Mouse (Mus musculus) layer of hippocampus, postnatal 10 days (tissue): ENCODE data around the gene Ccdc33. TPM values are rescaled to one million over a fixed set of nuclear protein-coding genes. Genes with fewer than 3 reads are reported as not detected.

Experiments used
- DNase-seq, 2 experiments: peaks; one replicate each; pipeline ENCODE4 v3.0.0; 2021; ENCODE audit warnings: low spot score in 2 of 2
- total RNA-seq, 2 experiments: library from RNA; stranded (reverse); gene quantifications; 2 replicates each; pipeline ENCODE4 v1.2.3; 2021

The Ccdc33 gene
- total RNA-seq, 2 experiments from 2014 or later: 1.0 to 2.0 TPM

GRCm38 (mm10) chr9:58049861-58050260 is 68.8 kb downstream of the Ccdc33 start:
- DNase-seq: no peak

GRCm38 (mm10) chr9:58049186-58049585 is 69.4 kb downstream of the Ccdc33 start:
- DNase-seq: peak; percentile 51 to 59

GRCm38 (mm10) chr9:58048621-58049020 is 70.0 kb downstream of the Ccdc33 start:
- DNase-seq: no peak

GRCm38 (mm10) chr9:58047061-58047460 is 71.6 kb downstream of the Ccdc33 start:
- DNase-seq: no peak

GRCm38 (mm10) chr9:58045646-58046045 is 73.0 kb downstream of the Ccdc33 start:
- DNase-seq: no peak

- DNase-seq: no peak
These were observed 73.8 kb downstream of the Ccdc33 start for GRCm38 (mm10) chr9:58044828-58045227.

- DNase-seq: no peak
These were observed 75.1 kb downstream of the Ccdc33 start for GRCm38 (mm10) chr9:58043496-58044017.

GRCm38 (mm10) chr9:58042391-58042790 is 76.2 kb downstream of the Ccdc33 start:
- no peak for DNase-seq

GRCm38 (mm10) chr9:58040977-58041376 is 77.6 kb downstream of the Ccdc33 start:
- no peak for DNase-seq

- DNase-seq: peak; percentile 80 to 86
These were observed 80.0 kb downstream of the Ccdc33 start for GRCm38 (mm10) chr9:58038500-58039168.

- no peak for DNase-seq
These were observed 81.7 kb downstream of the Ccdc33 start for GRCm38 (mm10) chr9:58036961-58037360.

- DNase-seq: no peak
These were observed 82.5 kb downstream of the Ccdc33 start for GRCm38 (mm10) chr9:58035951-58036698.

GRCm38 (mm10) chr9:58035519-58035918 is 83.1 kb downstream of the Ccdc33 start:
- peak; percentile 56 to 67 for DNase-seq

GRCm38 (mm10) chr9:58031895-58032294 is 86.7 kb downstream of the Ccdc33 start:
- DNase-seq: no peak

- DNase-seq: no peak
These were observed 89.0 kb downstream of the Ccdc33 start for GRCm38 (mm10) chr9:58029635-58030034.

- DNase-seq: no peak
These were observed 89.8 kb downstream of the Ccdc33 start for GRCm38 (mm10) chr9:58028841-58029240.

GRCm38 (mm10) chr9:58027426-58028180 is 91.0 kb downstream of the Ccdc33 start:
- DNase-seq: no peak

- DNase-seq: no peak
These were observed 92.6 kb downstream of the Ccdc33 start for GRCm38 (mm10) chr9:58025995-58026394.

- no peak for DNase-seq
These were observed 100.2 kb downstream of the Ccdc33 start for GRCm38 (mm10) chr9:58018385-58018784.

GRCm38 (mm10) chr9:58016962-58017361 is 101.7 kb downstream of the Ccdc33 start:
- no peak for DNase-seq

GRCm38 (mm10) chr9:58015856-58016255 is 102.8 kb downstream of the Ccdc33 start:
- DNase-seq: no peak
